Mouse (Mus musculus) MEL (cell line): ENCODE measurements around the gene Siae. TPM values are rescaled to one million over a fixed set of nuclear protein-coding genes. Genes with fewer than 3 reads are reported as not detected.

Experiments
- DNase-seq: peaks from one replicate; pipeline ENCODE4 v3.0.0; 2011; ENCODE audit warnings: low read depth, low spot score
- H3K27ac ChIP-seq: 2 replicates; pipeline ENCODE4 v1.5.1; 2012; ENCODE audit warnings: low read depth, mild to moderate bottlenecking, control low read depth, low read length, moderate library complexity; ENCODE audit not compliant: control insufficient read depth
- H3K27me3 ChIP-seq, 2 experiments: fragments of 150-350 bp in 1 of 2; sonication (generic) in 1 of 2; 2 replicates each; pipeline ENCODE4 v1.6.1; 2012; ENCODE audit warnings: low read length in 2 of 2, mild to moderate bottlenecking in 2 of 2, improper control_type of control experiment in 1 of 2, moderate library complexity in 1 of 2; ENCODE audit not compliant: insufficient read depth in 2 of 2, control insufficient read depth in 1 of 2
- H3K36me3 ChIP-seq, 2 experiments: 2 replicates each; pipeline ENCODE4 v1.6.1; 2012 to 2014; ENCODE audit warnings: low read length in 2 of 2, improper control_type of control experiment in 1 of 2, inconsistent platforms in 1 of 2, mild to moderate bottlenecking in 1 of 2; ENCODE audit not compliant: insufficient read depth in 2 of 2, control insufficient read depth in 1 of 2
- H3K4me1 ChIP-seq, 2 experiments: fragments of 150-350 bp in 1 of 2; sonication (generic) in 1 of 2; 2 replicates each; pipeline ENCODE4 v1.6.1; 2012; ENCODE audit warnings: low read length in 2 of 2, improper control_type of control experiment in 1 of 2, mild to moderate bottlenecking in 1 of 2; ENCODE audit not compliant: insufficient read depth in 2 of 2, control insufficient read depth in 1 of 2
- H3K4me3 ChIP-seq, 2 experiments: fragments of 150-350 bp in 1 of 2; sonication (generic) in 1 of 2; 2 replicates each; pipeline ENCODE4 v1.5.1; 2012; ENCODE audit warnings: low read depth in 2 of 2, low read length in 2 of 2, mild to moderate bottlenecking in 2 of 2, moderate library complexity in 2 of 2, control low read depth in 1 of 2, improper control_type of control experiment in 1 of 2; ENCODE audit not compliant: control insufficient read depth in 1 of 2, insufficient read depth in 1 of 2
- H3K79me2 ChIP-seq: 2 replicates; pipeline ENCODE4 v1.6.1; 2012; ENCODE audit warnings: mild to moderate bottlenecking, low read length, moderate library complexity; ENCODE audit not compliant: control insufficient read depth, poor library complexity, insufficient read depth
- H3K9ac ChIP-seq: 2 replicates; pipeline ENCODE4 v1.6.1; 2012; ENCODE audit warnings: low read depth, mild to moderate bottlenecking, control low read depth, low read length, moderate library complexity; ENCODE audit not compliant: control insufficient read depth, poor library complexity, severe bottlenecking
- H3K9me3 ChIP-seq: fragments of 150-350 bp; sonication (generic); replicated peaks from 2 replicates; pipeline ENCODE4 v1.6.1; 2012; ENCODE audit warnings: mild to moderate bottlenecking, low read length, improper control_type of control experiment, moderate library complexity; ENCODE audit not compliant: insufficient read depth
- CHD1 ChIP-seq: IDR thresholded peaks from 2 replicates; pipeline ENCODE4 v1.6.1; 2012; ENCODE audit warnings: low read depth, mild to moderate bottlenecking, inconsistent platforms, low read length, improper control_type of control experiment
- CHD2 ChIP-seq: IDR thresholded peaks from 2 replicates; pipeline ENCODE4 v1.6.1; 2011; ENCODE audit warnings: low read length, improper control_type of control experiment
- EP300 ChIP-seq, 2 experiments: IDR thresholded peaks; 2 replicates each; pipeline ENCODE4 v1.6.1; 2011; ENCODE audit warnings: improper control_type of control experiment in 2 of 2, low read length in 2 of 2, low read depth in 1 of 2, mild to moderate bottlenecking in 1 of 2
- ETS1 ChIP-seq: IDR thresholded peaks from 2 replicates; pipeline ENCODE4 v1.6.1; 2012; ENCODE audit warnings: low read depth, mild to moderate bottlenecking, inconsistent platforms, low read length, improper control_type of control experiment, moderate library complexity
- GABPA ChIP-seq: IDR thresholded peaks from 2 replicates; pipeline ENCODE4 v1.6.1; 2012; ENCODE audit warnings: low read depth, mild to moderate bottlenecking, inconsistent platforms, low read length, improper control_type of control experiment, moderate library complexity
- GATA1 ChIP-seq: IDR thresholded peaks from 2 replicates; pipeline ENCODE4 v1.6.1; 2011; ENCODE audit warnings: low read depth, low read length, improper control_type of control experiment
- JUND ChIP-seq: IDR thresholded peaks from 2 replicates; pipeline ENCODE4 v1.6.1; 2011; ENCODE audit warnings: low read depth, mild to moderate bottlenecking, improper control_type of control experiment, low read length
- MAFK ChIP-seq: IDR thresholded peaks from 2 replicates; pipeline ENCODE4 v1.6.1; 2011; ENCODE audit warnings: low read depth, mild to moderate bottlenecking, low read length, improper control_type of control experiment, borderline replicate concordance
- MAX ChIP-seq: IDR thresholded peaks from 2 replicates; pipeline ENCODE4 v1.6.1; 2011; ENCODE audit warnings: low read length, improper control_type of control experiment
- NRF1 ChIP-seq: IDR thresholded peaks from 2 replicates; pipeline ENCODE4 v1.6.1; 2014; ENCODE audit warnings: low read depth, mild to moderate bottlenecking, inconsistent platforms, low read length, improper control_type of control experiment, moderate library complexity; ENCODE audit not compliant: poor library complexity, insufficient read depth, severe bottlenecking
- POLR2A ChIP-seq, 2 experiments: IDR thresholded peaks; 2 replicates each; pipeline ENCODE4 v1.6.1; 2011 to 2012; ENCODE audit warnings: low read length in 2 of 2, mild to moderate bottlenecking in 2 of 2, control low read depth in 1 of 2, improper control_type of control experiment in 1 of 2, low read depth in 1 of 2, moderate library complexity in 1 of 2; ENCODE audit not compliant: control insufficient read depth in 1 of 2, insufficient read depth in 1 of 2, poor library complexity in 1 of 2
- RAD21 ChIP-seq: IDR thresholded peaks from 2 replicates; pipeline ENCODE4 v1.6.1; 2011; ENCODE audit warnings: mild to moderate bottlenecking, low read depth, low read length, improper control_type of control experiment
- RCOR1 ChIP-seq: IDR thresholded peaks from 2 replicates; pipeline ENCODE4 v1.6.1; 2012; ENCODE audit warnings: low read depth, mild to moderate bottlenecking, inconsistent platforms, low read length, improper control_type of control experiment
- SMC3 ChIP-seq: IDR thresholded peaks from 2 replicates; pipeline ENCODE4 v1.6.1; 2011; ENCODE audit warnings: low read depth, low read length, improper control_type of control experiment
- TAL1 ChIP-seq: IDR thresholded peaks from 2 replicates; pipeline ENCODE4 v1.6.1; 2012; ENCODE audit warnings: mild to moderate bottlenecking, inconsistent platforms, low read length, moderate library complexity, mixed read lengths
- UBTF ChIP-seq: IDR thresholded peaks from 2 replicates; pipeline ENCODE4 v1.6.1; 2012; ENCODE audit warnings: low read depth, mild to moderate bottlenecking, inconsistent platforms, low read length, improper control_type of control experiment, moderate library complexity, borderline replicate concordance; ENCODE audit not compliant: insufficient read depth
- ZC3H11A ChIP-seq: IDR thresholded peaks from 2 replicates; pipeline ENCODE4 v1.6.1; 2012; ENCODE audit warnings: low read depth, mild to moderate bottlenecking, inconsistent platforms, low read length, improper control_type of control experiment
- ZMIZ1 ChIP-seq: IDR thresholded peaks from 2 replicates; pipeline ENCODE4 v1.6.1; 2012; ENCODE audit warnings: low read depth, mild to moderate bottlenecking, inconsistent platforms, low read length, improper control_type of control experiment, moderate library complexity
- ZNF384 ChIP-seq: IDR thresholded peaks from 2 replicates; pipeline ENCODE4 v1.6.1; 2012; ENCODE audit warnings: low read depth, mild to moderate bottlenecking, inconsistent platforms, low read length, improper control_type of control experiment
- polyA plus RNA-seq, 2 experiments: library from polyadenylated mRNA; stranded (reverse) in 1 of 2; unstranded in 1 of 2; fragments of >175 nt in 1 of 2; fragments of >200 nt in 1 of 2; gene quantifications; 2 replicates each; pipeline versions ENCODE4 v1.2.1 to v1.2.4; 2012; ENCODE audit warnings: low replicate concordance in 2 of 2, low read depth in 1 of 2; ENCODE audit not compliant: insufficient read length in 2 of 2, insufficient read depth in 1 of 2, missing spikeins in 1 of 2
- total RNA-seq: library from RNA; depleted of rRNA; stranded (reverse); fragments of 300-350 nt; gene quantifications from 2 replicates; pipeline ENCODE4 v1.2.3, GENCODE M21; 2012

Siae gene
- total and polyA plus RNA-seq, 3 experiments: 4.9 to 9.2 TPM; not detected in 1

DNA sequence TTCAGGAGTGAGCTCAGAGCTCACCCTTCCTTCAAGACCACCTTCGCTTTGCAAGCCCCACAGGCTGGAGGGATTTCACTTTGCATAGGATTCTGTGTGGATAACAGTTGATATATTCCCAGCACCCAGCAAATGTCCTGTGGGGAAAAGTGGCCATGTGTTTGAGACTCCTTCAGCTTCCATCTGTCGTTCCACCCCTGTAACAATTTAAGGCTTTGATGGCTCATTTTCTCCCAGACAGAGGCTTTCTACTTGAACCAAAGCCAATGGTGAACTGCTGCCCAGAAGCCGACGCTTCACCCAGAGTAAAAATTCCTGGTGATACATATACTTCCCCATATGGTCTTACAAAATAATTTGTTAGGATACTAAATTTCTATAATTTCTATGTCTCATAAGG lies 119.8 kb downstream of the Siae start:
- Histone ChIP-seq H3K9me3 (no peaks in the 10 kb centered on the region), H3K36me3 (no peaks in the 10 kb centered on the region), H3K79me2 (no peaks in the 10 kb centered on the region), H3K27me3 (peaks cover 0 to 5% of the 10 kb centered on the region in 2 experiments; a peak in 3 of 4 replicates), H3K4me3 (no peak overlapping the region), H3K27ac (no peak overlapping the region), H3K9ac (no peak overlapping the region), H3K4me1 (no peaks in the 10 kb centered on the region)
- TF ChIP-seq MAFK (no peak), SMC3 (no peak), GATA1 (no peak), ZMIZ1 (no peak), MAX (no peak), GABPA (no peak)
- no peak for DNase-seq

- no peak overlapping the region for H3K9ac ChIP-seq
- no peak for DNase-seq
- no peaks in the 10 kb centered on the region for H3K4me1 ChIP-seq
- H3K4me3 ChIP-seq: no peak overlapping the region
- no peaks in the 10 kb centered on the region for H3K36me3 ChIP-seq
- H3K27ac ChIP-seq: no peak overlapping the region
- H3K9me3 ChIP-seq: no peaks in the 10 kb centered on the region
- TF ChIP-seq SMC3 (no peak), RCOR1 (no peak), UBTF (no peak), TAL1 (no peak), ZMIZ1 (no peak), ZC3H11A (no peak), CHD1 (no peak), ZNF384 (no peak), POLR2A (IDR thresholded peaks at IDR 0.05; ENCODE audit: control insufficient read depth in 1 of 2, insufficient read depth in 1 of 2, low read depth in 1 of 2, low read length in 2 of 2, poor library complexity in 1 of 2) (no peak), EP300 (IDR thresholded peaks at IDR 0.05; ENCODE audit: low read depth in 1 of 2, low read length in 2 of 2) (no peak), ETS1 (no peak), RAD21 (no peak), NRF1 (no peak), CHD2 (no peak), JUND (no peak)
- TF ChIP-seq, all 39 proteins: peak for 0
- Histone ChIP-seq H3K27me3 (peaks cover 0 to 6% of the 10 kb centered on the region in 2 experiments; a peak in 3 of 4 replicates), H3K79me2 (no peaks in the 10 kb centered on the region)
These were observed 125.6 kb downstream of the Siae start for GRCm38 (mm10) chr9:37681123-37681522.
